Mouse (Mus musculus): ENCODE measurements at regions not wholly inside any gene's neighbourhood (a gene's known extent, or its start where the extent isn't known, plus 50 kb on each side); places are given as distances from the start of the nearest gene placed in this dataset.

DNA sequence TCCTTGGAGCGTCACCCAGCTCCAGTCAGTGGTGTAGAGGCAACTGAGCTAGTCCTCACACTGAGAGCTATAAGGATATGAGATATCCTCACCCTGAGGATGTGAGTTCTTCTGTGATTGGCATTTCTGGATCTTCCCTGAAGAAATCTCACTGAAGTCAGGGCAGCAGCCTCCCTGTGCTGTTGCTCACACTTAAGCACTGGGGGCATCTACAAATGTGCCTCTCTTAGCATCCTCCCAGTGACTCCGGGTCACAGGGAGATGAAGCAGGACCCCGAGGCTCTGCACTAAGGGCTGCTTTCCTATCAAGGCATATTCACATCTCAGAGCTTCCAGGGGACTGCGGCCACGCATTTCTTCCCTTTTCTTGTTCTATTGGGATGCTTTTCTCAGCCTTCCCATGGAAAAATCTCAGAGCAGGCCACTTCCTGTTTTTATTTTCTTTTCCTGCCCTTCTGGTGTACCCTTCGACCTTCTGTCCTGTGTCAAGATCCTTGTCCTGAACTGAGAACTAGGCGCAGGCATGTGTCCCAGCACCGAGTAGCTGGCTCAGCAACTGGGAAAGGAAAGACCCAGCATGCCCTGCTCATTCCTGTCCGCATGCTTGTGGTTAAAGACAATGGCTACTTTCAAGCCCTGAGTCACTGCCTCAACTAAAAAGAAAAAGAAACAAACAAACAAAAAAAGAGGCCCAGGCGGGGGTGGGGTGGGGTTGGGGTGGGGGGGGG is 92.8 kb downstream of the Tomm20 start:
- no peak for TF ChIP-seq CTCF (IDR thresholded peaks at IDR 0.05; ENCODE audit: control insufficient read depth, insufficient read depth, insufficient read length)
- no peak for TF ChIP-seq USF1 (IDR thresholded peaks at IDR 0.05; ENCODE audit: low read depth)
- TF ChIP-seq CEBPB (IDR thresholded peaks at IDR 0.05; ENCODE audit: low read depth): no peak
- TF ChIP-seq MYOD1 (IDR thresholded peaks at IDR 0.05; ENCODE audit: control insufficient read depth, insufficient read length, low read depth): no peak
